Mouse (Mus musculus) spleen, postnatal 4 days (tissue): ENCODE data around the gene Trim63.

Source experiments
- DNase-seq, 2 experiments: peaks; one replicate each; pipeline ENCODE4 v3.0.0; 2022; ENCODE audit warnings: low spot score in 2 of 2

Gene Trim63

GRCm38 (mm10) chr4:134365280-134365679, 50.4 kb downstream of the Trim63 start:
- DNase-seq = no peak

- DNase-seq = no peak
Observed at GRCm38 (mm10) chr4:134370649-134371221, 55.8 kb downstream of the Trim63 start.

- DNase-seq = no peak
Observed at GRCm38 (mm10) chr4:134371316-134371855, 56.5 kb downstream of the Trim63 start.

GRCm38 (mm10) chr4:134372294-134372747, 57.4 kb downstream of the Trim63 start:
- peak; percentile 64 to 75 for DNase-seq

- no peak for DNase-seq
Observed at GRCm38 (mm10) chr4:134373295-134373694, 58.4 kb downstream of the Trim63 start.

GRCm38 (mm10) chr4:134374306-134374705, 59.4 kb downstream of the Trim63 start:
- DNase-seq = no peak

GRCm38 (mm10) chr4:134378089-134378615, 63.2 kb downstream of the Trim63 start:
- DNase-seq = no peak
